Mouse (Mus musculus) MEL (cell line): ENCODE results near the gene Gm45261. TPM values are rescaled to one million over a fixed set of nuclear protein-coding genes. Genes with fewer than 3 reads are reported as not detected.

Experiments
- DNase-seq: peaks from one replicate; pipeline ENCODE4 v3.0.0; 2011; ENCODE audit warnings: low read depth, low spot score
- H3K27ac ChIP-seq: 2 replicates; pipeline ENCODE4 v1.5.1; 2012; ENCODE audit warnings: low read depth, mild to moderate bottlenecking, control low read depth, low read length, moderate library complexity; ENCODE audit not compliant: control insufficient read depth
- H3K27me3 ChIP-seq, 2 experiments: fragments of 150-350 bp in 1 of 2; sonication (generic) in 1 of 2; 2 replicates each; pipeline ENCODE4 v1.6.1; 2012; ENCODE audit warnings: low read length in 2 of 2, mild to moderate bottlenecking in 2 of 2, improper control_type of control experiment in 1 of 2, moderate library complexity in 1 of 2; ENCODE audit not compliant: insufficient read depth in 2 of 2, control insufficient read depth in 1 of 2
- H3K36me3 ChIP-seq, 2 experiments: 2 replicates each; pipeline ENCODE4 v1.6.1; 2012 to 2014; ENCODE audit warnings: low read length in 2 of 2, improper control_type of control experiment in 1 of 2, inconsistent platforms in 1 of 2, mild to moderate bottlenecking in 1 of 2; ENCODE audit not compliant: insufficient read depth in 2 of 2, control insufficient read depth in 1 of 2
- H3K4me1 ChIP-seq, 2 experiments: fragments of 150-350 bp in 1 of 2; sonication (generic) in 1 of 2; 2 replicates each; pipeline ENCODE4 v1.6.1; 2012; ENCODE audit warnings: low read length in 2 of 2, improper control_type of control experiment in 1 of 2, mild to moderate bottlenecking in 1 of 2; ENCODE audit not compliant: insufficient read depth in 2 of 2, control insufficient read depth in 1 of 2
- H3K4me3 ChIP-seq, 2 experiments: fragments of 150-350 bp in 1 of 2; sonication (generic) in 1 of 2; 2 replicates each; pipeline ENCODE4 v1.5.1; 2012; ENCODE audit warnings: low read depth in 2 of 2, low read length in 2 of 2, mild to moderate bottlenecking in 2 of 2, moderate library complexity in 2 of 2, control low read depth in 1 of 2, improper control_type of control experiment in 1 of 2; ENCODE audit not compliant: control insufficient read depth in 1 of 2, insufficient read depth in 1 of 2
- H3K79me2 ChIP-seq: 2 replicates; pipeline ENCODE4 v1.6.1; 2012; ENCODE audit warnings: mild to moderate bottlenecking, low read length, moderate library complexity; ENCODE audit not compliant: control insufficient read depth, poor library complexity, insufficient read depth
- H3K9ac ChIP-seq: 2 replicates; pipeline ENCODE4 v1.6.1; 2012; ENCODE audit warnings: low read depth, mild to moderate bottlenecking, control low read depth, low read length, moderate library complexity; ENCODE audit not compliant: control insufficient read depth, poor library complexity, severe bottlenecking
- H3K9me3 ChIP-seq: fragments of 150-350 bp; sonication (generic); replicated peaks from 2 replicates; pipeline ENCODE4 v1.6.1; 2012; ENCODE audit warnings: mild to moderate bottlenecking, low read length, improper control_type of control experiment, moderate library complexity; ENCODE audit not compliant: insufficient read depth
- CHD2 ChIP-seq: IDR thresholded peaks from 2 replicates; pipeline ENCODE4 v1.6.1; 2011; ENCODE audit warnings: low read length, improper control_type of control experiment
- CTCF ChIP-seq, 3 experiments: IDR thresholded peaks in 2 of 3; conservative IDR thresholded peaks in 1 of 3; 2 replicates each; pipeline ENCODE4 v1.5.1; 2011 to 2012; ENCODE audit warnings: low read length in 3 of 3, low read depth in 2 of 3, mild to moderate bottlenecking in 2 of 3, improper control_type of control experiment in 1 of 3, inconsistent platforms in 1 of 3, mixed read lengths in 1 of 3, moderate library complexity in 1 of 3; ENCODE audit not compliant: control insufficient read depth in 1 of 3, insufficient read depth in 1 of 3, poor library complexity in 1 of 3, severe bottlenecking in 1 of 3
- ELF1 ChIP-seq: IDR thresholded peaks from 2 replicates; pipeline ENCODE4 v1.6.1; 2014; ENCODE audit warnings: low read depth, mild to moderate bottlenecking, inconsistent platforms, low read length, improper control_type of control experiment, moderate library complexity
- EP300 ChIP-seq, 2 experiments: IDR thresholded peaks; 2 replicates each; pipeline ENCODE4 v1.6.1; 2011; ENCODE audit warnings: improper control_type of control experiment in 2 of 2, low read length in 2 of 2, low read depth in 1 of 2, mild to moderate bottlenecking in 1 of 2
- ETS1 ChIP-seq: IDR thresholded peaks from 2 replicates; pipeline ENCODE4 v1.6.1; 2012; ENCODE audit warnings: low read depth, mild to moderate bottlenecking, inconsistent platforms, low read length, improper control_type of control experiment, moderate library complexity
- GABPA ChIP-seq: IDR thresholded peaks from 2 replicates; pipeline ENCODE4 v1.6.1; 2012; ENCODE audit warnings: low read depth, mild to moderate bottlenecking, inconsistent platforms, low read length, improper control_type of control experiment, moderate library complexity
- GATA1 ChIP-seq: IDR thresholded peaks from 2 replicates; pipeline ENCODE4 v1.6.1; 2011; ENCODE audit warnings: low read depth, low read length, improper control_type of control experiment
- HCFC1 ChIP-seq: IDR thresholded peaks from 2 replicates; pipeline ENCODE4 v1.6.1; 2012; ENCODE audit warnings: low read depth, mild to moderate bottlenecking, inconsistent platforms, low read length, improper control_type of control experiment, moderate library complexity
- KAT2A ChIP-seq: conservative IDR thresholded peaks from 2 replicates; pipeline ENCODE4 v1.6.1; 2012; ENCODE audit warnings: low read depth, low read length, improper control_type of control experiment, inconsistent platforms
- MAFK ChIP-seq: IDR thresholded peaks from 2 replicates; pipeline ENCODE4 v1.6.1; 2011; ENCODE audit warnings: low read depth, mild to moderate bottlenecking, low read length, improper control_type of control experiment, borderline replicate concordance
- MAX ChIP-seq: IDR thresholded peaks from 2 replicates; pipeline ENCODE4 v1.6.1; 2011; ENCODE audit warnings: low read length, improper control_type of control experiment
- MEF2A ChIP-seq: IDR thresholded peaks from 2 replicates; pipeline ENCODE4 v1.6.1; 2014; ENCODE audit warnings: low read depth, mild to moderate bottlenecking, inconsistent platforms, low read length, improper control_type of control experiment; ENCODE audit not compliant: poor library complexity, insufficient replicate concordance, severe bottlenecking; ENCODE audit errors: extremely low read depth
- MXI1 ChIP-seq: IDR thresholded peaks from 2 replicates; pipeline ENCODE4 v1.6.1; 2011; ENCODE audit warnings: mild to moderate bottlenecking, low read depth, low read length, improper control_type of control experiment
- MYB ChIP-seq: IDR thresholded peaks from 2 replicates; pipeline ENCODE4 v1.6.1; 2011; ENCODE audit warnings: mild to moderate bottlenecking, low read depth, low read length, improper control_type of control experiment
- MYC ChIP-seq: IDR thresholded peaks from 2 replicates; pipeline ENCODE4 v1.6.1; 2011; ENCODE audit warnings: low read depth, mild to moderate bottlenecking, low read length, improper control_type of control experiment, moderate library complexity
- NELFE ChIP-seq: IDR thresholded peaks from 2 replicates; pipeline ENCODE4 v1.6.1; 2011; ENCODE audit warnings: low read depth, low read length, improper control_type of control experiment
- POLR2AphosphoS2 ChIP-seq: IDR thresholded peaks from 2 replicates; pipeline ENCODE4 v1.6.1; 2011; ENCODE audit warnings: low read length, improper control_type of control experiment
- RAD21 ChIP-seq: IDR thresholded peaks from 2 replicates; pipeline ENCODE4 v1.6.1; 2011; ENCODE audit warnings: mild to moderate bottlenecking, low read depth, low read length, improper control_type of control experiment
- SMC3 ChIP-seq: IDR thresholded peaks from 2 replicates; pipeline ENCODE4 v1.6.1; 2011; ENCODE audit warnings: low read depth, low read length, improper control_type of control experiment
- TAL1 ChIP-seq: IDR thresholded peaks from 2 replicates; pipeline ENCODE4 v1.6.1; 2012; ENCODE audit warnings: mild to moderate bottlenecking, inconsistent platforms, low read length, moderate library complexity, mixed read lengths
- TCF12 ChIP-seq: IDR thresholded peaks from 2 replicates; pipeline ENCODE4 v1.6.1; 2014; ENCODE audit warnings: low read depth, mild to moderate bottlenecking, inconsistent platforms, low read length, improper control_type of control experiment, moderate library complexity
- USF1 ChIP-seq: IDR thresholded peaks from 2 replicates; pipeline ENCODE4 v1.6.1; 2014; ENCODE audit warnings: low read depth, mild to moderate bottlenecking, inconsistent platforms, low read length, improper control_type of control experiment, moderate library complexity
- USF2 ChIP-seq, 2 experiments: IDR thresholded peaks; 2 replicates each; pipeline ENCODE4 v1.6.1; 2011 to 2012; ENCODE audit warnings: improper control_type of control experiment in 2 of 2, low read length in 2 of 2, borderline replicate concordance in 1 of 2, inconsistent platforms in 1 of 2, low read depth in 1 of 2, mild to moderate bottlenecking in 1 of 2; ENCODE audit not compliant: insufficient read depth in 1 of 2
- ZC3H11A ChIP-seq: IDR thresholded peaks from 2 replicates; pipeline ENCODE4 v1.6.1; 2012; ENCODE audit warnings: low read depth, mild to moderate bottlenecking, inconsistent platforms, low read length, improper control_type of control experiment
- ZMIZ1 ChIP-seq: IDR thresholded peaks from 2 replicates; pipeline ENCODE4 v1.6.1; 2012; ENCODE audit warnings: low read depth, mild to moderate bottlenecking, inconsistent platforms, low read length, improper control_type of control experiment, moderate library complexity
- polyA plus RNA-seq, 2 experiments: library from polyadenylated mRNA; stranded (reverse) in 1 of 2; unstranded in 1 of 2; fragments of >175 nt in 1 of 2; fragments of >200 nt in 1 of 2; gene quantifications; 2 replicates each; pipeline versions ENCODE4 v1.2.1 to v1.2.4; 2012; ENCODE audit warnings: low replicate concordance in 2 of 2, low read depth in 1 of 2; ENCODE audit not compliant: insufficient read length in 2 of 2, insufficient read depth in 1 of 2, missing spikeins in 1 of 2
- total RNA-seq: library from RNA; depleted of rRNA; stranded (reverse); fragments of 300-350 nt; gene quantifications from 2 replicates; pipeline ENCODE4 v1.2.3, GENCODE M21; 2012

Gene Gm45261
- total and polyA plus RNA-seq, 3 experiments: not detected

DNA sequence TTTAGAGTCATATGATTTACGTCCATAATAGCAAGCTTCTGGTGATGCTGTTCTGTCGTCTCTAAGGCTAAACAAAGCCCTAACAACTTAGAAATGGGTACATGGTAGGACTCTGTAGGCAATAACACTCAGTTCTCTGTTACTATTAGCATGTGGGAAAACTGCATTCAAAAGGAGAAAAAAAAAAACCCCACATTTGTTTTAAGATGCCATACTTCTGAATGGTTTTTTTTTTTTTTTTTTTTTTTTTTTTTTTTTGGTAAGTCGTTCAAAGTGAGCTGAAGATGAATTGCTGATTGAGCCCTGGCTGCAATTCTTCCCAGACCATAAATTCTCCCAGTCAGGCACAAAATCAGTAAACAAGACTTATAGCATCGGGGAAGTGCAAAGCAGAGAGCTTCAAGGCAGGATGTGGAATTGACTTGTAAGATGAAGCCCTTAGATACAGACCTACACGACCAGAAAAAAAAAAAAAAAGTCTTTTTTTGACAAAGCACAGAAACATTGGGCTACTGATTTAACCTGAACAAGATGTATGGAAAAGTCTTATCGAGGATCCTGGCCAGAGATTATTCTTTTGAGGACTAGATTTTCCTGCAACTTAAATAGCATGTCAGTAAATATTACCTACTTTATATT is 51.7 kb downstream of the Gm45261 start:
- DNase-seq: no peak
- Histone ChIP-seq H3K27ac (no peak overlapping the region), H3K79me2 (no peaks in the 10 kb centered on the region), H3K4me1 (peaks cover 0 to 2% of the 10 kb centered on the region in 2 experiments; a peak in 1 of 4 replicates), H3K9me3 (no peaks in the 10 kb centered on the region), H3K27me3 (no peaks in the 10 kb centered on the region; a peak in 1 of 4 replicates), H3K36me3 (peaks cover 0 to 2% of the 10 kb centered on the region in 2 experiments; a peak in 1 of 4 replicates), H3K9ac (no peak overlapping the region), H3K4me3 (no peak overlapping the region)
- TF ChIP-seq MYC (no peak), ZMIZ1 (no peak), ELF1 (no peak), GATA1 (no peak), KAT2A (no peak), POLR2AphosphoS2 (no peak), TCF12 (no peak), USF1 (no peak), TAL1 (no peak), MAX (no peak), ZC3H11A (no peak)

DNA sequence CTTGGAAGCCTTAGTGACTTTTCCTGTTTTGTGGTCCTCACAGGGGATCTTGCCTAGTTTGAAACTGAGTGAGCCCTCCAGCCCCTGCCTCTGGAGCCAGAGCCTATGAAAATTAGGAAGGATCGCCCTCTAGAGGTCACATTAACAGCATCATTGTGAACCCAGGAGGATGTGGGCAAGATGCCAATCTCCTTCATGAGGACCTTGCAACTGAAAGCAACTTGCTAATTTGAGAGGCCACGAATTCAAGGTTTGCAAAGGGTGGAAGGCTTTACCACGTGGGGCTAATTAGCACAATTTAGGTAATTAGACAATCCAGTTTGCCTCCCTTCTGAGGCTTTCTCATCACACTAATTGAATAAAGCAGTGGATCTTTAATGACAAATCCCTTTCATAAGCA is 52.7 kb downstream of the Gm45261 start:
- no peak overlapping the region for H3K27ac ChIP-seq
- peak; percentile 86 for DNase-seq

DNA sequence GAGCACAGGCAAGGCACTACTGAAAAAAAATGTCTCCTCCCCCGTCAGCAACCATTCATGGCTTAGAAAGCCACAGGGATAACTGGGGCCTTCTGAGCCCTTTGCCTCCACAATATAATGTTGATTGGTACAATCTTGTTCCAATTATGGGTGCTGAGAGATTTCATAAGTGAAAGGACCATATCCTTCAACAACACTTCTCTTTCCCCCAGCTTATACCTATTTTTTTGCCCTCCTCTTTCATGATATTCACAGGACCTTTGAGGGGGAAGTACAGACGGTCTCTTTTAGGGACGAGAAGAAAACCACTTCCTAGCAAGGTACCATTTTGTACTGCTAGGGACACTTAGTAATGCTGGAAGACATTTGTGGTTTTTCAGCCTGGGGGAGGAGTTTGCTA is 57.1 kb downstream of the Gm45261 start:
- no peak overlapping the region for H3K4me3 ChIP-seq
- H3K79me2 ChIP-seq: no peaks in the 10 kb centered on the region
- peaks cover 0 to 4% of the 10 kb centered on the region in 2 experiments; a peak in 1 of 4 replicates for H3K36me3 ChIP-seq
- H3K9me3 ChIP-seq: no peaks in the 10 kb centered on the region
- H3K27ac ChIP-seq: no peak overlapping the region
- DNase-seq: no peak
- H3K9ac ChIP-seq: no peak overlapping the region
- no peaks in the 10 kb centered on the region for H3K27me3 ChIP-seq
- peaks cover 0 to 2% of the 10 kb centered on the region in 2 experiments; a peak in 1 of 4 replicates for H3K4me1 ChIP-seq
- TF ChIP-seq MAFK: no peak
- no peak for TF ChIP-seq MEF2A
- TF ChIP-seq NELFE: no peak
- TF ChIP-seq MXI1: no peak
- TF ChIP-seq ELF1: no peak
- TF ChIP-seq RAD21: no peak
- TF ChIP-seq ETS1: no peak
- no peak for TF ChIP-seq GABPA
- no peak for TF ChIP-seq HCFC1
- no peak for TF ChIP-seq USF2 (IDR thresholded peaks at IDR 0.05; ENCODE audit: borderline replicate concordance in 1 of 2, insufficient read depth in 1 of 2, low read depth in 1 of 2, low read length in 2 of 2)
- TF ChIP-seq EP300 (IDR thresholded peaks at IDR 0.05; ENCODE audit: low read depth in 1 of 2, low read length in 2 of 2): no peak
- no peak for TF ChIP-seq CHD2
- no peak for TF ChIP-seq MYB

More for the DNA sequence above, 52.7 kb downstream of the Gm45261 start:
- TF ChIP-seq POLR2AphosphoS2: no peak
- TF ChIP-seq RAD21: peak; percentile 88
- no peak for TF ChIP-seq MAFK
- peak; percentile 53 to 86 (median 69) for TF ChIP-seq CTCF (IDR thresholded peaks at IDR 0.05 in 2 of 3, conservative IDR thresholded peaks at IDR 0.05 in 1 of 3; ENCODE audit: control insufficient read depth in 1 of 3, insufficient read depth in 1 of 3, low read depth in 2 of 3, low read length in 3 of 3, poor library complexity in 1 of 3, severe bottlenecking in 1 of 3)
- peak; percentile 72 for TF ChIP-seq ZC3H11A
- peak; percentile 84 for TF ChIP-seq SMC3
- TF ChIP-seq, all 39 proteins: peak for 4
- Histone ChIP-seq H3K4me3 (no peak overlapping the region), H3K4me1 (peaks cover 0 to 2% of the 10 kb centered on the region in 2 experiments; a peak in 1 of 4 replicates), H3K79me2 (no peaks in the 10 kb centered on the region), H3K27me3 (no peaks in the 10 kb centered on the region; a peak in 1 of 4 replicates), H3K9me3 (no peaks in the 10 kb centered on the region), H3K36me3 (peaks cover 0 to 2% of the 10 kb centered on the region in 2 experiments; a peak in 1 of 4 replicates), H3K9ac (no peak overlapping the region)
